ENCODE assay signal across 26 mouse cellular contexts in genomic region chr2:28767041-28767440, GRCm38 (mm10).
DNase-seq lines count a peak whose midpoint lies in the region; ATAC-seq and TF ChIP-seq lines count a peak whose summit lies in the region.
"Had no signal": no experiment of that assay in that cellular context is flagged by ENCODE, and none has a peak within 500 bp of the region (broad histone marks: within the 10 kb centered on the region; RNA-seq: fewer than 3 reads in every experiment).

No protein-coding gene starts in this region.

- no peak overlapping the region for H3K4me2 ChIP-seq in liver, embryonic 12.5 days
- H3K4me2 ChIP-seq in liver, postnatal 0 days (ENCODE audit: low read depth, low read length) = no peak overlapping the region
- H3K4me2 ChIP-seq in midbrain, embryonic 13.5 days (replicated peaks) = no peak overlapping the region
- H3K4me2 ChIP-seq: embryonic facial prominence, embryonic 13.5 days; forebrain, embryonic 13.5 days; heart, embryonic 11.5 days; hindbrain, embryonic 13.5 days had no signal

- no peak for TF ChIP-seq POLR2A in MEL (IDR thresholded peaks at IDR 0.05; ENCODE audit: control insufficient read depth in 1 of 2, insufficient read depth in 1 of 2, low read depth in 1 of 2, low read length in 2 of 2, poor library complexity in 1 of 2)

- 63% methylated on average over 2 of the region's 2 CpGs for WGBS in liver, embryonic 12.5 days (ENCODE audit: insufficient replicate concordance)
- 72% methylated on average over 2 of the region's 2 CpGs for WGBS in liver, postnatal 0 days (ENCODE audit: insufficient replicate concordance)
- 91% methylated on average over 2 of the region's 2 CpGs for WGBS in midbrain, embryonic 10.5 days
- 95% methylated on average over 2 of the region's 2 CpGs for WGBS in midbrain, embryonic 13.5 days
- WGBS in forebrain, embryonic 10.5 days = 87% methylated on average over 2 of the region's 2 CpGs

- no peaks in the 10 kb centered on the region for H3K36me3 ChIP-seq in liver, embryonic 12.5 days
- H3K36me3 ChIP-seq in liver, postnatal 0 days (replicated peaks; ENCODE audit: insufficient read depth, low read length) = no peaks in the 10 kb centered on the region
- H3K36me3 ChIP-seq in midbrain, embryonic 10.5 days = no peaks in the 10 kb centered on the region
- H3K36me3 ChIP-seq in midbrain, embryonic 13.5 days = no peaks in the 10 kb centered on the region
- H3K36me3 ChIP-seq in MEL (ENCODE audit: control insufficient read depth in 1 of 2, insufficient read depth in 2 of 2, low read length in 2 of 2) = peaks cover 0 to 8% of the 10 kb centered on the region in 2 experiments; a peak in 2 of 4 replicates
- H3K36me3 ChIP-seq in forebrain, embryonic 10.5 days (replicated peaks) = no peaks in the 10 kb centered on the region
- H3K36me3 ChIP-seq: embryonic facial prominence, embryonic 10.5 days; embryonic facial prominence, embryonic 13.5 days; hindbrain, embryonic 10.5 days; hindbrain, embryonic 13.5 days had no signal

- H3K9me3 ChIP-seq in liver, embryonic 12.5 days (replicated peaks) = no peaks in the 10 kb centered on the region
- no peaks in the 10 kb centered on the region for H3K9me3 ChIP-seq in liver, postnatal 0 days (ENCODE audit: low read length)
- H3K9me3 ChIP-seq in midbrain, embryonic 10.5 days (replicated peaks) = no peaks in the 10 kb centered on the region
- no peaks in the 10 kb centered on the region for H3K9me3 ChIP-seq in midbrain, embryonic 13.5 days
- no peaks in the 10 kb centered on the region for H3K9me3 ChIP-seq in MEL (replicated peaks; ENCODE audit: insufficient read depth, low read length)
- no peaks in the 10 kb centered on the region for H3K9me3 ChIP-seq in forebrain, embryonic 10.5 days
- H3K9me3 ChIP-seq: embryonic facial prominence, embryonic 10.5 days; embryonic facial prominence, embryonic 13.5 days; forebrain, embryonic 13.5 days; hindbrain, embryonic 10.5 days; hindbrain, embryonic 13.5 days had no signal

- H3K27me3 ChIP-seq in liver, embryonic 12.5 days (replicated peaks) = no peaks in the 10 kb centered on the region; the same call in 1 of the 2 replicates
- H3K27me3 ChIP-seq in liver, postnatal 0 days (ENCODE audit: insufficient read depth, low read length) = 0 out of 2 replicates have a peak, but pooled peaks cover 3% of the 10 kb centered on the region
- H3K27me3 ChIP-seq in midbrain, embryonic 10.5 days (ENCODE audit: low read depth, poor library complexity, severe bottlenecking) = peaks cover 9% of the 10 kb centered on the region; the same call in 1 of the 2 replicates
- H3K27me3 ChIP-seq in midbrain, embryonic 13.5 days = peaks cover 8% of the 10 kb centered on the region; the same call in 1 of the 2 replicates
- H3K27me3 ChIP-seq in MEL (ENCODE audit: control insufficient read depth in 1 of 2, insufficient read depth in 2 of 2, low read length in 2 of 2) = no peaks in the 10 kb centered on the region; a peak in 1 of 4 replicates
- H3K27me3 ChIP-seq in forebrain, embryonic 10.5 days (ENCODE audit: poor library complexity, severe bottlenecking) = peaks cover 81% of the 10 kb centered on the region

- H3K27ac ChIP-seq in liver, embryonic 12.5 days = no peak overlapping the region
- H3K27ac ChIP-seq in liver, postnatal 0 days (ENCODE audit: low read depth) = no peak overlapping the region
- H3K27ac ChIP-seq in midbrain, embryonic 10.5 days (replicated peaks) = peak overlapping the region; percentile 33; the same call in 1 of the 2 replicates
- no peak overlapping the region for H3K27ac ChIP-seq in midbrain, embryonic 13.5 days
- H3K27ac ChIP-seq in MEL (ENCODE audit: control insufficient read depth, low read depth, low read length) = peak overlapping the region; percentile 61
- no peak overlapping the region for H3K27ac ChIP-seq in forebrain, embryonic 10.5 days
- H3K27ac ChIP-seq: embryonic facial prominence, embryonic 10.5 days; embryonic facial prominence, embryonic 13.5 days; forebrain, embryonic 13.5 days; hindbrain, embryonic 10.5 days; hindbrain, embryonic 13.5 days had no signal

- no peak for TF ChIP-seq CTCF in liver, postnatal 0 days (IDR thresholded peaks at IDR 0.05; ENCODE audit: low read depth)
- TF ChIP-seq CTCF in MEL (IDR thresholded peaks at IDR 0.05 in 2 of 3, conservative IDR thresholded peaks at IDR 0.05 in 1 of 3; ENCODE audit: control insufficient read depth in 1 of 3, insufficient read depth in 1 of 3, low read depth in 2 of 3, low read length in 3 of 3, poor library complexity in 1 of 3, severe bottlenecking in 1 of 3) = no peak

- intact Hi-C loops in heart, postnatal 36 days (cut with DNase I) = no loop called here

- H3K9ac ChIP-seq in liver, embryonic 12.5 days = no peak overlapping the region
- H3K9ac ChIP-seq in liver, postnatal 0 days (replicated peaks) = no peak overlapping the region
- H3K9ac ChIP-seq in midbrain, embryonic 13.5 days (replicated peaks) = no peak overlapping the region
- H3K9ac ChIP-seq in MEL (ENCODE audit: control insufficient read depth, low read depth, low read length, poor library complexity, severe bottlenecking) = no peak overlapping the region
- H3K9ac ChIP-seq: embryonic facial prominence, embryonic 13.5 days; forebrain, embryonic 13.5 days; hindbrain, embryonic 13.5 days had no signal

- no peak for DNase-seq in liver, postnatal 0 days
- DNase-seq in midbrain, embryonic 10.5 days (ENCODE audit: low spot score) = no peak
- DNase-seq in MEL (ENCODE audit: low read depth, low spot score) = no peak
- DNase-seq in forebrain, embryonic 10.5 days (ENCODE audit: extremely low spot score, low spot score) = no peak
- no peak for DNase-seq in heart, postnatal 36 days
- DNase-seq: adrenal gland, adult 8-10 months; adrenal gland, postnatal 25 days; cerebellum, adult 11-12 months; cerebellum, adult 8-10 months; cerebellum, postnatal 10 days; cerebellum, postnatal 36 days; embryo, embryonic 11 days; gastrocnemius, postnatal 10 days; gastrocnemius, postnatal 36 days had no signal

- H3K4me1 ChIP-seq in liver, embryonic 12.5 days = peaks cover 14% of the 10 kb centered on the region
- H3K4me1 ChIP-seq in liver, postnatal 0 days (ENCODE audit: insufficient read depth) = no peaks in the 10 kb centered on the region
- peaks cover 9% of the 10 kb centered on the region for H3K4me1 ChIP-seq in midbrain, embryonic 10.5 days
- peaks cover 9% of the 10 kb centered on the region for H3K4me1 ChIP-seq in midbrain, embryonic 13.5 days (replicated peaks)
- peaks cover 0 to 17% of the 10 kb centered on the region in 2 experiments; a peak in 2 of 4 replicates for H3K4me1 ChIP-seq in MEL (ENCODE audit: control insufficient read depth in 1 of 2, insufficient read depth in 2 of 2, low read length in 2 of 2)
- H3K4me1 ChIP-seq in forebrain, embryonic 10.5 days = peaks cover 9% of the 10 kb centered on the region

- H3K4me3 ChIP-seq in liver, embryonic 12.5 days = no peak overlapping the region
- H3K4me3 ChIP-seq in liver, postnatal 0 days (ENCODE audit: low read depth, low read length) = no peak overlapping the region
- no peak overlapping the region for H3K4me3 ChIP-seq in midbrain, embryonic 10.5 days
- H3K4me3 ChIP-seq in midbrain, embryonic 13.5 days (replicated peaks) = no peak overlapping the region
- no peak overlapping the region for H3K4me3 ChIP-seq in MEL (ENCODE audit: control insufficient read depth in 1 of 2, insufficient read depth in 1 of 2, low read depth in 2 of 2, low read length in 2 of 2)
- no peak overlapping the region for H3K4me3 ChIP-seq in forebrain, embryonic 10.5 days
- H3K4me3 ChIP-seq: embryonic facial prominence, embryonic 10.5 days; embryonic facial prominence, embryonic 13.5 days; erythroblast, embryonic 14.5 days; forebrain, embryonic 13.5 days; hindbrain, embryonic 10.5 days; hindbrain, embryonic 13.5 days had no signal

- peak; percentile 40; the same call in 1 of the 2 replicates for ATAC-seq in liver, embryonic 12.5 days
- no peak for ATAC-seq in liver, postnatal 0 days
- no peak for ATAC-seq in midbrain, embryonic 13.5 days
- ATAC-seq: activated CD4-positive, CD25-positive, alpha-beta regulatory T cell, adult 4 months; forebrain, embryonic 13.5 days; forebrain, embryonic 16.5 days; hindbrain, embryonic 16.5 days had no signal

- TF ChIP-seq EP300 in liver, postnatal 0 days (IDR thresholded peaks at IDR 0.05; ENCODE audit: low read depth) = no peak
- TF ChIP-seq EP300 in MEL (IDR thresholded peaks at IDR 0.05; ENCODE audit: low read depth in 1 of 2, low read length in 2 of 2) = no peak

- no peak for TF ChIP-seq RAD21 in MEL (IDR thresholded peaks at IDR 0.05; ENCODE audit: low read depth, low read length)

- H3K79me2 ChIP-seq in MEL (ENCODE audit: control insufficient read depth, insufficient read depth, low read length, poor library complexity) = no peaks in the 10 kb centered on the region

TF ChIP-seq in MEL, 35 proteins besides CTCF, POLR2A, EP300 and RAD21:
- TF ChIP-seq USF1 (IDR thresholded peaks at IDR 0.05; ENCODE audit: low read depth, low read length) (peak; percentile 87), POLR2AphosphoS5 (IDR thresholded peaks at IDR 0.05; ENCODE audit: borderline replicate concordance, low read depth, low read length) (no peak), TAL1 (IDR thresholded peaks at IDR 0.05; ENCODE audit: low read length) (no peak), POLR2AphosphoS2 (IDR thresholded peaks at IDR 0.05; ENCODE audit: low read length) (no peak), USF2 (IDR thresholded peaks at IDR 0.05; ENCODE audit: borderline replicate concordance in 1 of 2, insufficient read depth in 1 of 2, low read depth in 1 of 2, low read length in 2 of 2) (peak; percentile 24 to 75; a peak in 2 of 4 replicates), RCOR1 (IDR thresholded peaks at IDR 0.05; ENCODE audit: low read depth, low read length) (no peak)

Comparison
In these comparisons a context has a peak if more than half of its experiments do, and no peak if none do; other contexts are left out.
1. H3K27ac ChIP-seq: peak in midbrain, embryonic 10.5 days (single experiment) and MEL (single experiment); none in liver, embryonic 12.5 days (single experiment), liver, postnatal 0 days (single experiment), midbrain, embryonic 13.5 days (single experiment) and forebrain, embryonic 10.5 days (single experiment).